ENCODE assay signal across 1 mouse cellular context in the genomic region with DNA sequence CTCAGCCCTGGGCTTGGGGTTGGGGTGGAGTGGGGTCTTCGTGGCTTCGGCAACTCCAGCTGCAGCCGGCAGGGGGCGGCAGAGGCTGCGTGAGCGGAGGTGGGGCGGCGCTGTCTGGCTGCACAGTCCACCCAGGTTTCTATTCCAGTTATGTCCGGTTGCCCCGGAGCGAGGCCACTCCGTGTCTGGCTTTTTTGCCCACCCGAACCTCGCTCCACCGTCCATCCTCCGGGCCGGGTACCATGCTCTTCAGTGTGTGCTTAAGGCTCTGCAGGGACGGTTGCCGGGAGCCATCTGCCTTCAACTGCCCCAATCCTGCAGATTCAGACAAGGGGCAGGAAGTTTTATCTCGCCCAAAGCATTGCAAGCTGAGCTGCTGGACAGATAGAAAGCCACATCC.
TF ChIP-seq lines count a peak whose summit lies in the region.

No protein-coding gene starts in this region.

TF ChIP-seq in C2C12, 6 proteins besides CTCF, POLR2A, EP300 and RAD21 (continued from another document):
- no peak for TF ChIP-seq MYOD1 (IDR thresholded peaks at IDR 0.05; ENCODE audit: control insufficient read depth, insufficient read length, low read depth)
